Mouse (Mus musculus): ENCODE measurements at regions not wholly inside any gene's neighbourhood (a gene's known extent, or its start where the extent isn't known, plus 50 kb on each side); places are given as distances from the start of the nearest gene placed in this dataset.

GRCm38 (mm10) chr9:48111316-48111890 lies 50.4 kb upstream of the Nxpe4 start:
- ChIA-PET POLR2A (interaction anchor here in 3 of 4 experiments (0.6 kb wide), 3 partner anchors 38 to 139 kb away, joined by 3 to 4 read pairs (median 3); no protein-coding TSS in a partner anchor), CTCF (interaction anchor here in 1 of 4 experiments (0.6 kb wide), 1 partner anchor 229 kb away, joined by 3 read pairs; no protein-coding TSS in a partner anchor)

Measured in embryonic stem cell, embryonic (primary cell).